In genomic region chr4:87158053-87158452, GRCm38 (mm10) we compare ENCODE assay signal across 22 mouse cellular contexts.
DNase-seq lines count a peak whose midpoint lies in the region; ATAC-seq and TF ChIP-seq lines count a peak whose summit lies in the region.
"Had no signal": no experiment of that assay in that cellular context is flagged by ENCODE, and none has a peak within 500 bp of the region (broad histone marks: within the 10 kb centered on the region; RNA-seq: fewer than 3 reads in every experiment).

No protein-coding gene starts in this region.

- no peak for TF ChIP-seq CTCF in cortical plate, adult 2 months (IDR thresholded peaks at IDR 0.05; ENCODE audit: extremely low read depth, insufficient read depth, low read length)
- no peak for TF ChIP-seq CTCF in left cerebral cortex, adult 2 months (IDR thresholded peaks at IDR 0.05)

- no peak overlapping the region for H3K4me3 ChIP-seq in cortical plate, adult 2 months (ENCODE audit: insufficient read depth, low read length)
- no peak overlapping the region for H3K4me3 ChIP-seq in left cerebral cortex, adult 2 months
- H3K4me3 ChIP-seq: embryonic facial prominence, embryonic 12.5 days; forebrain, embryonic 12.5 days; gastrocnemius, adult 2 months; heart, embryonic 10.5 days; hindbrain, embryonic 13.5 days had no signal

- TF ChIP-seq POLR2A in cortical plate, adult 2 months (IDR thresholded peaks at IDR 0.05; ENCODE audit: extremely low read depth, insufficient read depth, low read length): no peak

- peaks cover 10% of the 10 kb centered on the region for H3K4me1 ChIP-seq in cortical plate, adult 2 months (ENCODE audit: control insufficient read depth, insufficient read depth, low read length)
- H3K4me1 ChIP-seq: forebrain, embryonic 12.5 days; hindbrain, embryonic 13.5 days had no signal

- peak; percentile 64 to 67; a peak in 3 of 4 replicates for ATAC-seq in hematopoietic stem cell, adult 5-6 weeks (replicated peaks in 1 of 2; ENCODE audit: insufficient read depth in 1 of 2, low FRiP score in 2 of 2, low TSS enrichment in 1 of 2, low read depth in 1 of 2, poor library complexity in 2 of 2, severe bottlenecking in 2 of 2)
- ATAC-seq: forebrain, embryonic 16.5 days; hindbrain, postnatal 0 days had no signal

- DNase-seq in layer of hippocampus, adult 9-11 months: peak; percentile 42
- no peak for DNase-seq in layer of hippocampus, postnatal 10 days (ENCODE audit: low spot score in 2 of 2)
- DNase-seq in brain, adult 2 months (ENCODE audit: low read depth, low spot score): peak; percentile 67
- DNase-seq in left cerebral cortex, adult 2 months (ENCODE audit: extremely low spot score in 1 of 2, low spot score in 2 of 2): no peak
- no peak for DNase-seq in embryo, embryonic 10.5 days (ENCODE audit: low spot score)
- DNase-seq: adrenal gland, adult 2 months; adrenal gland, postnatal 25 days; cerebellum, adult 9-10 months; cerebellum, postnatal 36 days; gastrocnemius, adult 2 months; gastrocnemius, postnatal 25 days; heart, adult 18-20 months; heart, postnatal 10 days; heart, postnatal 4 days had no signal

- peak overlapping the region; percentile 59; the same call in 1 of the 2 replicates for H3K27ac ChIP-seq in cortical plate, adult 2 months (ENCODE audit: insufficient read depth, low read length)
- no peak overlapping the region for H3K27ac ChIP-seq in left cerebral cortex, adult 2 months
- H3K27ac ChIP-seq: embryonic facial prominence, embryonic 12.5 days; forebrain, embryonic 12.5 days; gastrocnemius, adult 2 months; heart, embryonic 10.5 days; hindbrain, embryonic 13.5 days; hindbrain, postnatal 0 days had no signal

- intact Hi-C loops in left cerebral cortex, adult 2 months (cut with DNase I): no loop called here

Comparison
In these comparisons a context has a peak if more than half of its experiments do, and no peak if none do; other contexts are left out.
1. DNase-seq: peak in layer of hippocampus, adult 9-11 months (single experiment) and brain, adult 2 months (single experiment); none in layer of hippocampus, postnatal 10 days (0 of 2), left cerebral cortex, adult 2 months (0 of 2) and embryo, embryonic 10.5 days (single experiment).